Mouse (Mus musculus) hindbrain, embryonic 10.5 days (tissue): ENCODE results near the gene Cacnb2. TPM values are rescaled to one million over a fixed set of nuclear protein-coding genes. Genes with fewer than 3 reads are reported as not detected.
"Not testable (repeated sequence)": the region's sequence is repeated elsewhere in the genome, so short reads cannot be mapped to it uniquely, and the experiment has no call there.

Experiments used
- DNase-seq: peaks from one replicate; pipeline ENCODE4 v3.0.0-alpha.2; 2017; ENCODE audit warnings: low spot score
- H3K27ac ChIP-seq: fragments of 300-500 bp; sonication (generic); 2 replicates; pipeline ENCODE4 v1.5.1; 2016; ENCODE audit warnings: mild to moderate bottlenecking, moderate library complexity
- H3K27me3 ChIP-seq: fragments of 300-500 bp; sonication (generic); 2 replicates; pipeline ENCODE4 v1.6.1; 2016; ENCODE audit warnings: mild to moderate bottlenecking; ENCODE audit not compliant: poor library complexity, insufficient read depth, severe bottlenecking
- H3K36me3 ChIP-seq: fragments of 300-500 bp; sonication (generic); 2 replicates; pipeline ENCODE4 v1.6.1; 2016; ENCODE audit warnings: mild to moderate bottlenecking, moderate library complexity
- H3K4me1 ChIP-seq: fragments of 300-500 bp; sonication (generic); replicated peaks from 2 replicates; pipeline ENCODE4 v1.6.1; 2016; ENCODE audit warnings: mild to moderate bottlenecking
- H3K4me3 ChIP-seq: fragments of 300-500 bp; sonication (generic); 2 replicates; pipeline ENCODE4 v1.5.1; 2016; ENCODE audit warnings: mild to moderate bottlenecking, moderate library complexity
- H3K9me3 ChIP-seq: fragments of 300-500 bp; sonication (generic); 2 replicates; pipeline ENCODE4 v1.6.1; 2016; ENCODE audit warnings: mild to moderate bottlenecking, moderate library complexity
- WGBS: fragments of 180-500 bp; shearing (Covaris S2); methylation state at CpG from one replicate; pipeline ENCODE4 v1.1.7; 2016; 5-methylcytosine and 5-hydroxymethylcytosine counted together
- polyA plus RNA-seq: library from polyadenylated mRNA; unstranded; fragments of >200 nt; fragmentation: Nextera tagmentation; extraction: Ambion mirVana; gene quantifications from 2 replicates; pipeline ENCODE4 v1.2.1, GENCODE M21; 2016

The Cacnb2 gene
- polyA plus RNA-seq, 1 experiment from 2014 or later = 2.6 TPM

- no peaks in the 10 kb centered on the region for H3K27me3 ChIP-seq
- H3K9me3 ChIP-seq = no peaks in the 10 kb centered on the region
- H3K36me3 ChIP-seq = no peaks in the 10 kb centered on the region
- WGBS = 30% methylated on average over 6 of the region's 6 CpGs
- no peaks in the 10 kb centered on the region for H3K4me1 ChIP-seq
- no peak overlapping the region for H3K27ac ChIP-seq
- H3K4me3 ChIP-seq = no peak overlapping the region
- DNase-seq = peak; percentile 47
Observed at GRCm38 (mm10) chr2:14676885-14677516, 74.1 kb downstream of the Cacnb2 start.

GRCm38 (mm10) chr2:14684231-14684630, 81.3 kb downstream of the Cacnb2 start:
- Histone ChIP-seq H3K36me3 (no peaks in the 10 kb centered on the region), H3K9me3 (no peaks in the 10 kb centered on the region), H3K4me1 (no peaks in the 10 kb centered on the region), H3K27ac (no peak overlapping the region), H3K27me3 (no peaks in the 10 kb centered on the region), H3K4me3 (no peak overlapping the region)
- no peak for DNase-seq

GRCm38 (mm10) chr2:14702973-14703645, 100.2 kb downstream of the Cacnb2 start:
- H3K9me3 ChIP-seq = no peaks in the 10 kb centered on the region
- H3K27me3 ChIP-seq = no peaks in the 10 kb centered on the region
- no peaks in the 10 kb centered on the region for H3K4me1 ChIP-seq
- no peak overlapping the region for H3K27ac ChIP-seq
- H3K36me3 ChIP-seq = no peaks in the 10 kb centered on the region
- no peak for DNase-seq
- H3K4me3 ChIP-seq = no peak overlapping the region
- 83% methylated on average over 1 of the region's 1 CpGs for WGBS

DNA sequence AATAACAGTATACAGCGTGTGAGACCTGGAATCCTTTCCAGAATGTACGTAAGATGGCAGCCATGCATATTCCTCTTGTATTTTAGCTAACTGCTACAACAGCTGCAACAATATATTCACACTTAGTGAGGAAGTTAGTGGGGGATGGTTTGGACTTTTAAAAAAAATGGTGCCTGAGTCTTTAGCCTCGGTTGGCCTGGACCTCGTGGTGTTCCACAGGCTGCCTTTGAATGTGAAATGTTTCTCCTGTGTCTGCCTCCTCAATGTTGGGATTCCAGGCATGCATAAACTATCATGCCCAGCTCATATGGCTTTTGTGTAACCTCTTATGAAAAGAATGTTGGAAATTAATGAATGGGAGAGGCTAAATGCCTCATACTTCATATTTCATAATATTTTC, 100.8 kb downstream of the Cacnb2 start:
- H3K4me1 ChIP-seq = no peaks in the 10 kb centered on the region
- no peak for DNase-seq
- no peaks in the 10 kb centered on the region for H3K27me3 ChIP-seq
- no peak overlapping the region for H3K4me3 ChIP-seq
- H3K9me3 ChIP-seq = no peaks in the 10 kb centered on the region
- no peak overlapping the region for H3K27ac ChIP-seq
- 92% methylated on average over 4 of the region's 4 CpGs for WGBS
- H3K36me3 ChIP-seq = no peaks in the 10 kb centered on the region

DNA sequence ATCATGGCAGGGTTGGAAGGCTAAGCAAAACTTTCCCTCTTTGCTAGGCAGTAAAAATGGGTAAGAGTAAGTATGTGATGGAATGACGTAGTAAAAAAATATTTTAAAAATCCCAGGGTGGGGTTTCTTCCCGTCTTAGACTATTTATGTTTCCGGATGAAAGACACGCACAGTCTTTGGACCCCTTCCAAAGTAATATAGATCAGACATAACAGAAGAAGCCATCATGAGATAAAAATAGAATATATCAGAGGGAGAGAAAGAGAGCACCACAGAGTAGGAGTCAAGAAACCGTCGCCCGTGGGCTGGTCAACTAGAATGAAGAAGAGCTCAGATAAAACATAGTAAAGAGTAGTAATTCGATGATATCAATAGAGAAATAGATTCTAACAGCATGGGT, 107.4 kb downstream of the Cacnb2 start:
- no peaks in the 10 kb centered on the region for H3K36me3 ChIP-seq
- WGBS = 94% methylated on average over 8 of the region's 8 CpGs
- DNase-seq = no peak
- H3K4me1 ChIP-seq = no peaks in the 10 kb centered on the region
- H3K27ac ChIP-seq = no peak overlapping the region
- H3K9me3 ChIP-seq = no peaks in the 10 kb centered on the region
- H3K4me3 ChIP-seq = no peak overlapping the region
- no peaks in the 10 kb centered on the region for H3K27me3 ChIP-seq

DNA sequence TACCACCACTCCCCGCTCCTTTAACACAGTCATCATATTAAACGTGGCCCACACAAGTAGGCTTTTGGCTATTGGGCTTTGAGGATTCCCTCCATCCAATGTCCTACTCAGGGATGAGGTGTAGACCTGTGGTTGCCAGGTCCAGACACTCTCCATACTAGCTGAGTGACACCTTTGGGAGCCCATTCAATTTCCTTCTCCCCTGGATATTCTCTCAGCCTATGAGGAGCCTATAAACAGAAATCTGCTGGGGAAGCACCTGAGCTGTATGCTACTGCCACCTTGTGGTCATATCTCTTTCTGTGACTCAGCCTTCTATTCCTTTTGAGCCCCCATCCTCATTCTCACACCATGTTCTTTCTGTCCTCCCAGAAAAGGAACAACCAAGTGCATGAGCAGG, 108.9 kb downstream of the Cacnb2 start:
- peaks cover 5% of the 10 kb centered on the region; the same call in 1 of the 2 replicates for H3K4me1 ChIP-seq
- WGBS = 82% methylated on average over 2 of the region's 2 CpGs
- no peak overlapping the region for H3K27ac ChIP-seq
- no peaks in the 10 kb centered on the region for H3K9me3 ChIP-seq
- peak; percentile 11 for DNase-seq
- no peaks in the 10 kb centered on the region for H3K36me3 ChIP-seq
- no peaks in the 10 kb centered on the region for H3K27me3 ChIP-seq
- no peak overlapping the region for H3K4me3 ChIP-seq

DNA sequence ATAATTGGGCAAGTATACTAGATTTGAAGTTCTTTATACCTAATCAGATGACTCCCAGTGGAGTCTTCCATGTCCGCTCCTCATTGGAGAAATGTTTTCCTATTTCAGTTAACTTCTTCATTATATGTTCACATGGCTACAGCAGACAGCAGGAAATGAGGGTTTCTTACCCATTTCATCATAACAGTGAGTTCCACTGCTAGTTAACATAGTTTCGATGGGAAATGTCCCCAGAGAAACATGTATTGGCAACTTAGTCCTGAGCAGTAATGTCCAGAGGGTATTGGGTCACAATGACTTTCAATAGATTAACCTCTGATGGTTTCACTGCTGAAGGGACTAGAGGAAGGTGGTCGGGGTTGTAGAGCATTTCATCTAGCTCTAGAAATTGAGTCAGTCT, 110.2 kb downstream of the Cacnb2 start:
- H3K4me1 ChIP-seq = peaks cover 5% of the 10 kb centered on the region; the same call in 1 of the 2 replicates
- no peaks in the 10 kb centered on the region for H3K9me3 ChIP-seq
- no peaks in the 10 kb centered on the region for H3K36me3 ChIP-seq
- no peak for DNase-seq
- H3K27me3 ChIP-seq = no peaks in the 10 kb centered on the region
- 92% methylated on average over 3 of the region's 3 CpGs for WGBS
- no peak overlapping the region for H3K27ac ChIP-seq
- no peak overlapping the region for H3K4me3 ChIP-seq

- H3K4me1 ChIP-seq = peaks cover 5% of the 10 kb centered on the region; the same call in 1 of the 2 replicates
- DNase-seq = no peak
- no peaks in the 10 kb centered on the region for H3K27me3 ChIP-seq
- no peaks in the 10 kb centered on the region for H3K9me3 ChIP-seq
- H3K4me3 ChIP-seq = no peak overlapping the region
- H3K27ac ChIP-seq = no peak overlapping the region
- 33% methylated on average over 1 of the region's 1 CpGs for WGBS
- no peaks in the 10 kb centered on the region for H3K36me3 ChIP-seq
Observed at GRCm38 (mm10) chr2:14716666-14717065, 113.8 kb downstream of the Cacnb2 start.

DNA sequence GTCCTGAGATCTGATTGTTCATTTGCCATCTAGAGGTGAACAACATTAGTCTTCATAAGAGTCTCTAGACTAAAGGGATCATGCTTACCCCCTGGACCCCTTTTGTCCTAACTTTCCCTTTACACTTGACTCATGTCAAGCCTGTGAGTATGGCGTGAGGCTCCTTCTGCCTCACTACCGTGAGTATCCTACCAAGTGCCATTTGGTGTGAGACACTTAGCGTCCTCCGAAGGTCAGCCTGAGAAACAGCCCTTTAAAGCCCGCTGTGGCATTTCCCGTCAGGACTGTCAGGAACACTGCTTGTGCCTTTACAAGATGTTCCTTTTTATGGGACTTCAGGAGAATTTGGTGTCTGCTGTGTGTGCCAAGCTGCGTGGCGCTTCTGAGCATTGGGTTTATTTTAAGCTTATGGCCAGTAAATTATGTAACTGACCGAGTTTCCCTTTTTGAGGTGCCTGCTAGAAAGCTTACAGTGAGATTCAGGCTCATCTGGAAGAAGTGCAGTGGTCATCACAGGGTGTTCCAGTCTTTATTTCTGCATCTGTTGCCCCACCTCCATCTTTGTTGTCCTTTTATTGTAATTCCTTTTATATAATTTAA, 116.3 kb downstream of the Cacnb2 start:
- no peaks in the 10 kb centered on the region for H3K9me3 ChIP-seq
- H3K27ac ChIP-seq = no peak overlapping the region
- H3K27me3 ChIP-seq = no peaks in the 10 kb centered on the region
- DNase-seq = no peak
- H3K36me3 ChIP-seq = no peaks in the 10 kb centered on the region
- H3K4me1 ChIP-seq = peaks cover 5% of the 10 kb centered on the region; the same call in 1 of the 2 replicates
- 91% methylated on average over 9 of the region's 9 CpGs for WGBS
- H3K4me3 ChIP-seq = no peak overlapping the region

DNA sequence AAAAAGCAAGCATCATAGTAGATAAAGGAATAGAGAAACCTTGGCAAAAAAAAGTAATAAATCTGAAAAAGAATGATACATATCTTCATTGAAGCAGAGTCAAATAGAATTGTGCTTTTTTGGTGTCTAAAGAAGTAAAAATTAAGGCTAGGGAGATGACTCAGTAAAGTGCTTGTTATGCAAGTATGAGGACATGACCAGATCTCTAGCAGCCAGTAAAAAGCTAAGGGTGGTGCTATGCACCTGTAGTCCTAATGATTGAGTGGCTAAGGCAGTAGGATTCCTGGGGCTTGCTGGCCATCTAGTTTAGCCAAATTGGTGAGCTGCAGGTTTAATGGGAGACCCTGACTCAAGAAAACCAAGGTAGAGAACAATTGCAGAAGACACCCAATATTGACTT, 122.5 kb downstream of the Cacnb2 start:
- no peaks in the 10 kb centered on the region for H3K9me3 ChIP-seq
- no peak for DNase-seq

DNA sequence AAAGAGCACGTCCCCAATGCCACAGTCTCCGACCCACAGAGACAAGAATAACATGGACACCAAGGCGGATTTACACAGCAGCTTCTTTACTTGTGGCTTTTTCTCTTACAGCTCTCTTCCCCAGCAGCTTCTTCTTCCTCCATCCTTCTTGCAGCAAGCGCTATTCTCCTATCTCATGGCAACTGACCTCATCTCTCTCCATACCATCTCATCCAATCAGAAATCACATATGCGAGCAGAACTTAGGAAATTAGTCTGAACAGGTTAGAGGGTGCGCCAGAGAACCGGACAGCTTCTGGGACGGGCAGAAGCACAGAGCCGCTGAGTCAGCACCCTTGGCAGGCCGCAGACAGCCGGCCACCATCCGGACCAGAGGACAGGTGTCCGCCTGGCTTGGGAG, 123.7 kb downstream of the Cacnb2 start:
- H3K27me3 ChIP-seq, H3K9me3 ChIP-seq, H3K27ac ChIP-seq, DNase-seq, H3K4me3 ChIP-seq, H3K36me3 ChIP-seq, H3K4me1 ChIP-seq: not testable (repeated sequence)
- 95% methylated on average over 13 of the region's 13 CpGs for WGBS

More for the DNA sequence above, 122.5 kb downstream of the Cacnb2 start:
- Histone ChIP-seq H3K36me3 (no peaks in the 10 kb centered on the region), H3K27me3 (no peaks in the 10 kb centered on the region), H3K4me3 (no peak overlapping the region), H3K4me1 (no peaks in the 10 kb centered on the region), H3K27ac (no peak overlapping the region)

DNA sequence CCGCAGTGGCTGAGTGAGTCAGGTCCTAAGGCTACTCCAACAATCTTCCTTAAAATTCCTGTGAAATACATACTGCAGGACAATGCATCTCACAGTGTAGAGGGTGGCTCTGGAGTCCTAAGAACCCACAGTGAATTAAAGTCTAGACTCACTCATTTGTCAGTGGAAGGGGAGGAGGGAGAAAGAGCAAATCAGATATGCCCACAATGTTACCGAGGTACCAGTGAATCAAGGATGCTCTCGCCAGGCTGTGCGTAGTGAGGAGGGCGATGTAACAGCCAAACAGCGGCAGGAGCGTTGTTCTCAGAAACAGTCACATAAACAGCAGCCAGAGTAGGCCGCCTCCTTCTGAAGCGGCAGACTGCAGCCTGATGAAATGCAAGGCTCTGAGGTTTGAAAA, 136.0 kb downstream of the Cacnb2 start:
- peaks cover 24% of the 10 kb centered on the region for H3K4me1 ChIP-seq
- no peaks in the 10 kb centered on the region for H3K27me3 ChIP-seq
- no peak overlapping the region for H3K4me3 ChIP-seq
- H3K36me3 ChIP-seq = no peaks in the 10 kb centered on the region
- H3K27ac ChIP-seq = peak overlapping the region; percentile 66
- 53% methylated on average over 9 of the region's 9 CpGs for WGBS
- H3K9me3 ChIP-seq = no peaks in the 10 kb centered on the region
- DNase-seq = peak; percentile 5

- 84% methylated on average over 15 of the region's 15 CpGs for WGBS
Observed at GRCm38 (mm10) chr2:14739510-14739909, 136.6 kb downstream of the Cacnb2 start.

More at GRCm38 (mm10) chr2:14739510-14739909, 136.6 kb downstream of the Cacnb2 start:
- no peaks in the 10 kb centered on the region for H3K27me3 ChIP-seq
- H3K4me1 ChIP-seq = peaks cover 24% of the 10 kb centered on the region
- H3K27ac ChIP-seq = peak overlapping the region; percentile 66
- no peak overlapping the region for H3K4me3 ChIP-seq
- no peak for DNase-seq
- no peaks in the 10 kb centered on the region for H3K9me3 ChIP-seq
- no peaks in the 10 kb centered on the region for H3K36me3 ChIP-seq
